Comparison of ENCODE assay signal across 9 mouse cellular contexts in the genomic region with DNA sequence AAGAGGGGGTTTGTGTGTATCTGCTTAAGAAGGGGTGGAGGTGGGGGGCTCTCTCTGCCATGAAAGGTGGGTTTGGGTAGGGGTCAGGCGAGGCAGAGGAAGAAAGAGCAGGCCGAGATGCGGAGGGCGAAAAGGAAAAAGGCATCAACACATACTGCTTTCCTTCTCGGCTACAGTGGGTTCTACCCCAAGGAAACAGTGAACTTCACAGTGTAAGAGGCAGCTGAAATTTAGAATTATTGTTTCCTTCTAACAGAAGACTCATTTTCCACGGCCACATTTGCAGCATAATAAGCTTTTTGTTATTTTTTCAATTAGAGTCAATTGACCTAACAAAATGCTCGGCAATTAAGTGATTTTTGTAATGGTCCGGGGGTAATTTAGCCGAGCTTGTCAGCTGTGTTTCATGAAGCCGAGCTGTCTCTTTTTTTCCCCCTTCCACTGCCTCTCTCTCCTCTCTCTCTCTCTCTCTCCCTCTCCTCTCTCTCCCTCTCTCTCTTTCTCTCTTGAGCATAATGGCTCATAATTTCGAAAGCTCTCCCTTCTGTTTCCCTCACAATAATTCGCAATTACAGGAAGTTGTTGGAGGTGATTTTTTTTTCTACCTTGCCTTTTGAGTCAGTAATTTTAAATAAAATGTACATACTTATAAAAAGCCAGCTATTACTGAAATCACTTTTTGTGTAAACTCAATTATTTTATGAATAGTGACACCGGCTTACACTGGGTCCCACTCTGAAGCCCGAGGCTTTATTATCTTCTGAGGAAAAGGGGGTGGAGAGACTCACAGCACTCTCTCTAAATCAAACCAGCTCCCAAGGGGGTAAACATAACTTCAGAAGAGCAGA.
DNase-seq lines count a peak whose midpoint lies in the region; ATAC-seq and TF ChIP-seq lines count a peak whose summit lies in the region.
"Had no signal": no experiment of that assay in that cellular context is flagged by ENCODE, and none has a peak within 500 bp of the region (broad histone marks: within the 10 kb centered on the region; RNA-seq: fewer than 3 reads in every experiment).

No protein-coding gene starts in this region.

- H3K4me2 ChIP-seq in forebrain, postnatal 0 days (ENCODE audit: low read depth) = peak overlapping the region; percentile 4; the same call in 1 of the 2 replicates
- no peak overlapping the region for H3K4me2 ChIP-seq in midbrain, postnatal 0 days (ENCODE audit: low read depth, low read length, poor library complexity, severe bottlenecking)
- H3K4me2 ChIP-seq: midbrain, embryonic 12.5 days had no signal

- no peaks in the 10 kb centered on the region for H3K9me3 ChIP-seq in forebrain, postnatal 0 days (ENCODE audit: low read length)
- H3K9me3 ChIP-seq in midbrain, postnatal 0 days (ENCODE audit: low read length) = no peaks in the 10 kb centered on the region
- H3K9me3 ChIP-seq: midbrain, embryonic 12.5 days had no signal

- no peak overlapping the region for H3K4me3 ChIP-seq in forebrain, postnatal 0 days (ENCODE audit: low read depth, low read length)
- H3K4me3 ChIP-seq in midbrain, postnatal 0 days (ENCODE audit: low read depth, low read length) = no peak overlapping the region
- H3K4me3 ChIP-seq: midbrain, embryonic 12.5 days had no signal

- WGBS in forebrain, postnatal 0 days = 14% methylated on average over 14 of the region's 14 CpGs
- WGBS in midbrain, postnatal 0 days = 49% methylated on average over 14 of the region's 14 CpGs

- DNase-seq in brain, embryonic 18.5 days (ENCODE audit: low read depth, low spot score) = peak; percentile 39
- peak; percentile 1 for DNase-seq in embryo, embryonic 9.5 days (ENCODE audit: extremely low spot score)
- peak; percentile 63 for DNase-seq in forebrain, postnatal 0 days
- DNase-seq in midbrain, postnatal 0 days (ENCODE audit: low spot score) = peak; percentile 15
- no peak for DNase-seq in frontal cortex, postnatal 14 days (ENCODE audit: low spot score in 2 of 2)
- DNase-seq in cerebellum, postnatal 4 days (ENCODE audit: low spot score in 2 of 2) = no peak
- DNase-seq: liver, postnatal 0 days had no signal

- H3K4me1 ChIP-seq in forebrain, postnatal 0 days (ENCODE audit: insufficient read depth) = 0 out of 2 replicates have a peak, but pooled peaks cover 16% of the 10 kb centered on the region
- H3K4me1 ChIP-seq in midbrain, postnatal 0 days (ENCODE audit: insufficient read depth, low read length) = peaks cover 3% of the 10 kb centered on the region; the same call in 1 of the 2 replicates

- H3K9ac ChIP-seq in forebrain, postnatal 0 days = no peak overlapping the region
- H3K9ac ChIP-seq in midbrain, postnatal 0 days (replicated peaks; ENCODE audit: low read length, poor library complexity, severe bottlenecking) = no peak overlapping the region; the same call in 1 of the 2 replicates
- H3K9ac ChIP-seq: liver, postnatal 0 days; midbrain, embryonic 12.5 days had no signal

- no peak for TF ChIP-seq CTCF in forebrain, postnatal 0 days (IDR thresholded peaks at IDR 0.05; ENCODE audit: low read depth)
- no peak for TF ChIP-seq CTCF in midbrain, postnatal 0 days (IDR thresholded peaks at IDR 0.05)

- no peaks in the 10 kb centered on the region for H3K27me3 ChIP-seq in forebrain, postnatal 0 days (ENCODE audit: insufficient read depth, low read length)
- H3K27me3 ChIP-seq in midbrain, postnatal 0 days (ENCODE audit: insufficient read depth, low read length) = no peaks in the 10 kb centered on the region
- H3K27me3 ChIP-seq: midbrain, embryonic 12.5 days had no signal

- H3K36me3 ChIP-seq in forebrain, postnatal 0 days (ENCODE audit: insufficient read depth) = no peaks in the 10 kb centered on the region
- H3K36me3 ChIP-seq in midbrain, postnatal 0 days (ENCODE audit: insufficient read depth, low read length) = no peaks in the 10 kb centered on the region
- H3K36me3 ChIP-seq: midbrain, embryonic 12.5 days had no signal

- peak overlapping the region; percentile 54 for H3K27ac ChIP-seq in forebrain, postnatal 0 days (ENCODE audit: low read depth, low read length)
- no peak overlapping the region for H3K27ac ChIP-seq in midbrain, postnatal 0 days (ENCODE audit: low read depth, low read length)
- H3K27ac ChIP-seq: midbrain, embryonic 12.5 days had no signal

- peak; percentile 75; the same call in 1 of the 2 replicates for ATAC-seq in forebrain, postnatal 0 days
- no peak for ATAC-seq in midbrain, postnatal 0 days (ENCODE audit: low FRiP score)
- ATAC-seq in cerebellum, adult (ENCODE audit: insufficient number of reproducible peaks, low FRiP score, low TSS enrichment) = no peak
- ATAC-seq: liver, postnatal 0 days had no signal

Comparison
In these comparisons a context has a peak if more than half of its experiments do, and no peak if none do; other contexts are left out.
1. DNase-seq: peak in brain, embryonic 18.5 days (single experiment), embryo, embryonic 9.5 days (single experiment), forebrain, postnatal 0 days (single experiment) and midbrain, postnatal 0 days (single experiment); none in frontal cortex, postnatal 14 days (0 of 2) and cerebellum, postnatal 4 days (0 of 2).